Mouse (Mus musculus) kidney, adult 2 months (tissue): ENCODE data around the gene Defb29.

Experiments
- CTCF ChIP-seq: fragments of 200-500 bp; conservative IDR thresholded peaks from 2 replicates; pipeline ENCODE4 v1.5.1; 2011; ENCODE audit warnings: low read depth, mild to moderate bottlenecking, control low read depth, low read length, moderate library complexity, mixed read lengths; ENCODE audit not compliant: insufficient read depth, insufficient read length
- POLR2A ChIP-seq: fragments of 200-500 bp; IDR thresholded peaks from one replicate; pipeline ENCODE4 v1.6.1; 2011; ENCODE audit warnings: low read depth, low read length, control low read depth

DNA sequence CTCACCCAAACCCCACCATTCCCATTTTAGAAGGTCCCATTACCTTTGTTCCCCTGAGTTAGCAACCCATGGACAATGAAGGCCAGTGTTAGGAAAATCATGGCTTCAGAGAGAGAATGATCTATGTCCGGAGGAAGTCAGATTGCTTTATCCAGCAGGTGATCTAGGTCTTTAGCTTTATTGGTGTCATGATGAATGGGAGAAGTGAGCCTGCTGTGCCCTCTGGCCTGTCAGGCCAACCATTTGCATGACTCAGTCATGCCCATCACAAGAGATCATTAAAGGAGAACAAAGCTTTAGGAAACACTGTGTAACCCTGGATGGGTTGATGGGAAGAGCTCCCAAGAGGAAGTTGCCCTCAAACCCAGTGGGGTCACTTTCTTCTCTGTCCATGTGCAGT, 28.3 kb downstream of the Defb29 start, which contains the start of gene Defb26:
- TF ChIP-seq POLR2A (no peak), CTCF (no peak)
